Mouse (Mus musculus): ENCODE results near the gene Cdsn. TPM values are rescaled to one million over a fixed set of nuclear protein-coding genes. Genes with fewer than 3 reads are reported as not detected.

Gene Cdsn
- total RNA-seq, 1 experiment from 2014 or later = 0.43 TPM

GRCm38 (mm10) chr17:35578211-35578610, 26.3 kb downstream of the Cdsn start:
- DNase-seq = peak; percentile 72

DNA sequence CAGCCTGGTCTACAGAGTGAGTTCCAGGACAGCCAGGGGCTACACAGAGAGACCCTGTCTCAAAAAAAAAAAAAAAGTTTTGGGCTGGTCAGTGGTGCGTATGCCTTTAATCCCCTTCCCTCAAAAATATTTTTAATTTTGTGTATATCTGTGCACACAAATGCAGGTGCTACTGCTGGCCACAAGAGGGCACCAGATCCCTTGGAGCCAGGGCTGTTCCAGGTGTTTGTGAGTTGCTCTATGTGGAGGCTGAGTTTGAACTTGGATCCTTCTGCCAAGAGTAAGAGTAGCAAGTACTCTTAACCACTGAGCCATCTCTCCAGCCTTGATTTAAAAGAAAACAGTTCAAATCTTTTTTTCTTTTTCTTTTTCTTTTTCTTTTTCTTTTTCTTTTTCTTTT, 31.0 kb downstream of the Cdsn start:
- no peak for DNase-seq

- DNase-seq = peak; percentile 83
Observed at GRCm38 (mm10) chr17:35584330-35584937, 32.5 kb downstream of the Cdsn start.

DNA sequence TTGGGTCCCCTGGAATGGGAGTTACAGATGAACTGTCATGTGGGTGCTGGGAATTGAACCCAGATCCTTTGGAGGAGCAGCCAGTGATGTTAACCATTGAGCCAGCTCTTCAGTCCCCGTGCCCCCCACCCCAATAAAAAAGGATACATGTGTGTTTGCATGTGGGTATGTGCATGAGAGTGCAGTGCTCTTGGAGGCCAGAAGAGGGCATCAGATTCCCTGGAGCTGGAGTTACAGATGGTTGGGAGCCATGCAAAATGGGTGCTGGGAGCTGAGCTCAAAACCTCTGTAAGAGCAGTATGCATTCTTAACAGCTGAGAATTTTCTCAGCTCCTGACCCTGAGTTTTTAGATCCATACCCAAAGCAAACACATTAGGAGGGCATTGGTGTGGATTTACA, 35.4 kb downstream of the Cdsn start:
- DNase-seq = no peak

GRCm38 (mm10) chr17:35588387-35588786, 36.5 kb downstream of the Cdsn start:
- no peak for DNase-seq

DNA sequence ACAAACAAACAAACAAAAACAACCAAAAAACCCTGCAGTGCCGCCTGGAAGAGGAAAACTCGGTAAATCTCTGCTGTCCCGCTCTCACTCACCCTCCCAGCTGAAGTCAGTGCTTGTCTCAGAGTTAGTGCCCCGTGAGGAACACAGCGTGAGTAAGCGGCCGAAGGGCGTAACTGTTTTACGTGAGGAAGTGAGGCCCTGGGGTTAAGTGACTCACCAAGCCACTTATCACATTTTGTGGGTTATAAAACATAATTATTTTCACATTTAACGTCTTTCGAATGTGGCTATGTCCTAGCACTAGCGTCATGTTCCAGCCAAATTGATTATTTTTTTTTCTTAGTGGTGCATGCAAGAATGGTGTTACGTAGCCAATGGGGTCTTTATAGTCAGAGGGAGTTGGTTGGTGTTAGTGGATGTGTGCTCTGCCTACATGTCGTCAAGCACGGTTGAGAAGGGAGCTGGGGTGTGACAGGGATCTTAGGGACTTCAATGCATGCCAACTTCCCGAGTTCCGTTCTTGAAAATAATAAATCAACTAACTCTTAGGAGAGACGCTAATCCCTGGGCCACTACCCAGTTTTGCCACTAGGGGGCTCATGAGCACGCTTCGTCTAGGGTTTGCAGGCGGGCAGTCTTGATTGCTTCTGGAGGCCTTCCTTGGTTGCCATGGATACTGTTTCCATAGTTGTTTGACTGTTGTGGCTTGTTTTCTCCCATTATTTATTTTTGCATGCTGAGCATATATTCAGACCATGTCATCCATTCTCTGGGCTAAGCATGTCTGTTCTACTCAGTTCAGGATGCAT, 38.7 kb downstream of the Cdsn start:
- DNase-seq = peak; percentile 78

- no peak for DNase-seq
Observed at GRCm38 (mm10) chr17:35591219-35591578, 39.3 kb downstream of the Cdsn start.

DNA sequence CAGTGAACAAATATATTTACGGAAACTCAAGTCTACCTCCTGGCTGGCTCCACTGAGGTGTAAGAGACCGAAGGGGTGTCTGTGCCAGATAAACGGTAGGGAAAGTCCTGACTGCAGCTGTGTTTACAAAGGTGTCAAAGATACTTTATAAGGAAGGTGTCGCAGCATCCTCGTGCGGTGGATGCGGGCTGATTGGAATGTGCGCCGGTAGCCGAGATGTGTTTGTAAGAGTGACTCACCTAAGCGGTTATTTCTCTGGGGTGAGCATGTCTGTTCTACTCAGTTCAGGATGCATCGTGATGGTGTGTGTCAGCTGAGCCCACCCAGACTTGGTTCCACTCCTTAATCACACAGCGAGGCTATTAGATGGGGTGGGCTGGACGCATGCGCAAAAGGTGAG, 39.8 kb downstream of the Cdsn start:
- no peak for DNase-seq

GRCm38 (mm10) chr17:35592131-35592530, 40.2 kb downstream of the Cdsn start:
- no peak for DNase-seq

DNA sequence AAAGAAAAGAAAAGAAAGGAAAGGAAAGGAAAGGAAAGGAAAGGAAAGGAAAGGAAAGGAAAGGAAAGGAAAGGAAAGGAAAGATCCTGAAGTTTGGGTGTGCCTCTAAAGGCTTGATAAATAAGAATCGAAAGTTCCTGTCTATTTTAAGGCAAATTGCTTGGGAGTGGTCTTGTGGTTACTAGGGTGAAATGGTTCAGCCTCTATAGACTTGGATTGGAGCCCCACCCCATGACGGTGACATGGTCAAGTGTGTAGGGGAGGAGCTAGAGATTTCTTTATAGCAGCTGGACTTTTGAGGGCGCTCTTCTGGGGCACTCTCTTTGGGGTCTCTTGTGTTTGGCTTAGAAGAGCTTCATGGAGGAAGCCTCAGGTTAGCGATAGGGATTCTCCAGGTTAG, 41.9 kb downstream of the Cdsn start:
- no peak for DNase-seq

DNA sequence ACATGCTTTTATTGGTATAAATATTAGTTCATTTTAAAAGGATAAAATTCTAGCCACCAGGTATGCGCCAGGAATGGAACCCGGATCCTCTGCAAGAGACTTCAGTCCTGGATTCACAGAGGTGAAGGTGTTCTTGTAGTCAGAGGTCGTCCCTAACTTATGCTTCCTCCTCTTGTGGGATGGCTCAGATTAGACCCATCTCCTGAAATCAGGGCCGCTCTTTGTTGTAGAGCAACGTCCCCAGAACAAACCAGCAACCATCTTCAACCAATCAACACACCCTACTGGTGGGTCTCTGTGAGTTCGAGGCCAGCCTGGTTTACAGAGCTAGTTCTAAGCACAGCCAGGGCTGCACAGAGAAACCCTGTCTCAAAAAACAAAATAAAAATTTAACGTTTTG, 42.5 kb downstream of the Cdsn start:
- no peak for DNase-seq

- DNase-seq = no peak
Observed at GRCm38 (mm10) chr17:35597399-35597798, 45.5 kb downstream of the Cdsn start.

- DNase-seq = no peak
Observed at GRCm38 (mm10) chr17:35601249-35601648, 49.3 kb downstream of the Cdsn start, which contains the start of gene Sfta2. Gene Sfta2 (plus strand): TSS chr17:35601549.

GRCm38 (mm10) chr17:35601736-35602354, 49.9 kb downstream of the Cdsn start:
- DNase-seq = no peak

Other genes with a start within 250 kb of the Cdsn start
- gene H2-Q1, start 231.7 kb upstream of the Cdsn start, total RNA-seq (2021) = 0.90 and 2.0 TPM in 2 replicates
- gene H2-Q2, start 209.9 kb upstream of the Cdsn start, total RNA-seq (2021) = 1.1 TPM in 1 of 2 replicates, not detected in the other
- gene H2-Q4, start 172.5 kb upstream of the Cdsn start, total RNA-seq (2021) = 16.5 and 20.9 TPM in 2 replicates
- gene H2-Q6, start 127.3 kb upstream of the Cdsn start, total RNA-seq (2021) = 2.1 TPM in 1 of 2 replicates, not detected in the other
- gene H2-Q7, start 113.0 kb upstream of the Cdsn start, total RNA-seq (2021) = 1.6 and 1.8 TPM in 2 replicates
- gene H2-Q10, start 82.0 kb upstream of the Cdsn start, total RNA-seq (2021) = 2.3 and 14.7 TPM in 2 replicates
- gene Pou5f1, start 46.1 kb upstream of the Cdsn start, total RNA-seq (2021) = 0.30 and 0.90 TPM in 2 replicates
- gene Tcf19, start 35.3 kb upstream of the Cdsn start, total RNA-seq (2021) = 16.0 and 21.2 TPM in 2 replicates
- gene Cchcr1, start 35.0 kb upstream of the Cdsn start, total RNA-seq (2021) = 15.7 and 16.6 TPM in 2 replicates
- gene Psors1c2, start 18.9 kb upstream of the Cdsn start, total RNA-seq (2021) = not detected in 2 replicates
- not detected in 2 replicates for gene 2300002M23Rik, start 15.3 kb downstream of the Cdsn start, total RNA-seq (2021)
- not detected in 2 replicates for gene Sfta2, start 49.4 kb downstream of the Cdsn start, total RNA-seq (2021)
- gene Gm9573, start 74.5 kb downstream of the Cdsn start, total RNA-seq (2021) = not detected in 2 replicates
- gene Mucl3, start 91.6 kb downstream of the Cdsn start, total RNA-seq (2021) = not detected in 2 replicates
- 41.5 and 65.4 TPM in 2 replicates for gene Vars2, start 115.5 kb downstream of the Cdsn start, total RNA-seq (2021)
- gene Gtf2h4, start 121.6 kb downstream of the Cdsn start, total RNA-seq (2021) = 22.4 and 26.9 TPM in 2 replicates
- gene Ddr1, start 152.5 kb downstream of the Cdsn start, total RNA-seq (2021) = 41.7 and 54.6 TPM in 2 replicates

Data from adrenal gland, postnatal 25 days (tissue).